Mouse (Mus musculus) MEL (cell line): ENCODE measurements around the gene Hbp1. TPM values are rescaled to one million over a fixed set of nuclear protein-coding genes. Genes with fewer than 3 reads are reported as not detected.
A peak's percentile ranks its signal among the peaks of the same experiment; 100 is the strongest.

Experiments
- DNase-seq: peaks from one replicate; pipeline ENCODE4 v3.0.0; 2011; ENCODE audit warnings: low read depth, low spot score
- H3K27ac ChIP-seq: 2 replicates; pipeline ENCODE4 v1.5.1; 2012; ENCODE audit warnings: low read depth, mild to moderate bottlenecking, control low read depth, low read length, moderate library complexity; ENCODE audit not compliant: control insufficient read depth
- H3K27me3 ChIP-seq, 2 experiments: fragments of 150-350 bp in 1 of 2; sonication (generic) in 1 of 2; 2 replicates each; pipeline ENCODE4 v1.6.1; 2012; ENCODE audit warnings: low read length in 2 of 2, mild to moderate bottlenecking in 2 of 2, improper control_type of control experiment in 1 of 2, moderate library complexity in 1 of 2; ENCODE audit not compliant: insufficient read depth in 2 of 2, control insufficient read depth in 1 of 2
- H3K36me3 ChIP-seq, 2 experiments: 2 replicates each; pipeline ENCODE4 v1.6.1; 2012 to 2014; ENCODE audit warnings: low read length in 2 of 2, improper control_type of control experiment in 1 of 2, inconsistent platforms in 1 of 2, mild to moderate bottlenecking in 1 of 2; ENCODE audit not compliant: insufficient read depth in 2 of 2, control insufficient read depth in 1 of 2
- H3K4me1 ChIP-seq, 2 experiments: fragments of 150-350 bp in 1 of 2; sonication (generic) in 1 of 2; 2 replicates each; pipeline ENCODE4 v1.6.1; 2012; ENCODE audit warnings: low read length in 2 of 2, improper control_type of control experiment in 1 of 2, mild to moderate bottlenecking in 1 of 2; ENCODE audit not compliant: insufficient read depth in 2 of 2, control insufficient read depth in 1 of 2
- H3K4me3 ChIP-seq, 2 experiments: fragments of 150-350 bp in 1 of 2; sonication (generic) in 1 of 2; 2 replicates each; pipeline ENCODE4 v1.5.1; 2012; ENCODE audit warnings: low read depth in 2 of 2, low read length in 2 of 2, mild to moderate bottlenecking in 2 of 2, moderate library complexity in 2 of 2, control low read depth in 1 of 2, improper control_type of control experiment in 1 of 2; ENCODE audit not compliant: control insufficient read depth in 1 of 2, insufficient read depth in 1 of 2
- H3K79me2 ChIP-seq: 2 replicates; pipeline ENCODE4 v1.6.1; 2012; ENCODE audit warnings: mild to moderate bottlenecking, low read length, moderate library complexity; ENCODE audit not compliant: control insufficient read depth, poor library complexity, insufficient read depth
- H3K9ac ChIP-seq: 2 replicates; pipeline ENCODE4 v1.6.1; 2012; ENCODE audit warnings: low read depth, mild to moderate bottlenecking, control low read depth, low read length, moderate library complexity; ENCODE audit not compliant: control insufficient read depth, poor library complexity, severe bottlenecking
- H3K9me3 ChIP-seq: fragments of 150-350 bp; sonication (generic); replicated peaks from 2 replicates; pipeline ENCODE4 v1.6.1; 2012; ENCODE audit warnings: mild to moderate bottlenecking, low read length, improper control_type of control experiment, moderate library complexity; ENCODE audit not compliant: insufficient read depth
- BHLHE40 ChIP-seq: IDR thresholded peaks from 2 replicates; pipeline ENCODE4 v1.6.1; 2012; ENCODE audit warnings: low read depth, mild to moderate bottlenecking, inconsistent platforms, low read length, improper control_type of control experiment, borderline replicate concordance
- CHD1 ChIP-seq: IDR thresholded peaks from 2 replicates; pipeline ENCODE4 v1.6.1; 2012; ENCODE audit warnings: low read depth, mild to moderate bottlenecking, inconsistent platforms, low read length, improper control_type of control experiment
- E2F4 ChIP-seq: IDR thresholded peaks from 2 replicates; pipeline ENCODE4 v1.6.1; 2011; ENCODE audit warnings: low read depth, low read length, improper control_type of control experiment, borderline replicate concordance
- EP300 ChIP-seq, 2 experiments: IDR thresholded peaks; 2 replicates each; pipeline ENCODE4 v1.6.1; 2011; ENCODE audit warnings: improper control_type of control experiment in 2 of 2, low read length in 2 of 2, low read depth in 1 of 2, mild to moderate bottlenecking in 1 of 2
- ETS1 ChIP-seq: IDR thresholded peaks from 2 replicates; pipeline ENCODE4 v1.6.1; 2012; ENCODE audit warnings: low read depth, mild to moderate bottlenecking, inconsistent platforms, low read length, improper control_type of control experiment, moderate library complexity
- GABPA ChIP-seq: IDR thresholded peaks from 2 replicates; pipeline ENCODE4 v1.6.1; 2012; ENCODE audit warnings: low read depth, mild to moderate bottlenecking, inconsistent platforms, low read length, improper control_type of control experiment, moderate library complexity
- GATA1 ChIP-seq: IDR thresholded peaks from 2 replicates; pipeline ENCODE4 v1.6.1; 2011; ENCODE audit warnings: low read depth, low read length, improper control_type of control experiment
- MAFK ChIP-seq: IDR thresholded peaks from 2 replicates; pipeline ENCODE4 v1.6.1; 2011; ENCODE audit warnings: low read depth, mild to moderate bottlenecking, low read length, improper control_type of control experiment, borderline replicate concordance
- MYC ChIP-seq: IDR thresholded peaks from 2 replicates; pipeline ENCODE4 v1.6.1; 2011; ENCODE audit warnings: low read depth, mild to moderate bottlenecking, low read length, improper control_type of control experiment, moderate library complexity
- POLR2A ChIP-seq, 2 experiments: IDR thresholded peaks; 2 replicates each; pipeline ENCODE4 v1.6.1; 2011 to 2012; ENCODE audit warnings: low read length in 2 of 2, mild to moderate bottlenecking in 2 of 2, control low read depth in 1 of 2, improper control_type of control experiment in 1 of 2, low read depth in 1 of 2, moderate library complexity in 1 of 2; ENCODE audit not compliant: control insufficient read depth in 1 of 2, insufficient read depth in 1 of 2, poor library complexity in 1 of 2
- POLR2AphosphoS2 ChIP-seq: IDR thresholded peaks from 2 replicates; pipeline ENCODE4 v1.6.1; 2011; ENCODE audit warnings: low read length, improper control_type of control experiment
- POLR2AphosphoS5 ChIP-seq: IDR thresholded peaks from 2 replicates; pipeline ENCODE4 v1.6.1; 2012; ENCODE audit warnings: low read depth, borderline replicate concordance, mild to moderate bottlenecking, inconsistent platforms, low read length, moderate library complexity, mixed read lengths
- RCOR1 ChIP-seq: IDR thresholded peaks from 2 replicates; pipeline ENCODE4 v1.6.1; 2012; ENCODE audit warnings: low read depth, mild to moderate bottlenecking, inconsistent platforms, low read length, improper control_type of control experiment
- SIN3A ChIP-seq: IDR thresholded peaks from 2 replicates; pipeline ENCODE4 v1.6.1; 2012; ENCODE audit warnings: low read length, improper control_type of control experiment, inconsistent platforms
- SMC3 ChIP-seq: IDR thresholded peaks from 2 replicates; pipeline ENCODE4 v1.6.1; 2011; ENCODE audit warnings: low read depth, low read length, improper control_type of control experiment
- TBP ChIP-seq: IDR thresholded peaks from 2 replicates; pipeline ENCODE4 v1.8.0; 2011; ENCODE audit warnings: low read depth, low read length, improper control_type of control experiment
- TCF12 ChIP-seq: IDR thresholded peaks from 2 replicates; pipeline ENCODE4 v1.6.1; 2014; ENCODE audit warnings: low read depth, mild to moderate bottlenecking, inconsistent platforms, low read length, improper control_type of control experiment, moderate library complexity
- USF1 ChIP-seq: IDR thresholded peaks from 2 replicates; pipeline ENCODE4 v1.6.1; 2014; ENCODE audit warnings: low read depth, mild to moderate bottlenecking, inconsistent platforms, low read length, improper control_type of control experiment, moderate library complexity
- USF2 ChIP-seq, 2 experiments: IDR thresholded peaks; 2 replicates each; pipeline ENCODE4 v1.6.1; 2011 to 2012; ENCODE audit warnings: improper control_type of control experiment in 2 of 2, low read length in 2 of 2, borderline replicate concordance in 1 of 2, inconsistent platforms in 1 of 2, low read depth in 1 of 2, mild to moderate bottlenecking in 1 of 2; ENCODE audit not compliant: insufficient read depth in 1 of 2
- ZMIZ1 ChIP-seq: IDR thresholded peaks from 2 replicates; pipeline ENCODE4 v1.6.1; 2012; ENCODE audit warnings: low read depth, mild to moderate bottlenecking, inconsistent platforms, low read length, improper control_type of control experiment, moderate library complexity
- polyA plus RNA-seq, 2 experiments: library from polyadenylated mRNA; stranded (reverse) in 1 of 2; unstranded in 1 of 2; fragments of >175 nt in 1 of 2; fragments of >200 nt in 1 of 2; gene quantifications; 2 replicates each; pipeline versions ENCODE4 v1.2.1 to v1.2.4; 2012; ENCODE audit warnings: low replicate concordance in 2 of 2, low read depth in 1 of 2; ENCODE audit not compliant: insufficient read length in 2 of 2, insufficient read depth in 1 of 2, missing spikeins in 1 of 2
- total RNA-seq: library from RNA; depleted of rRNA; stranded (reverse); fragments of 300-350 nt; gene quantifications from 2 replicates; pipeline ENCODE4 v1.2.3, GENCODE M21; 2012

Gene Hbp1
- total and polyA plus RNA-seq, 3 experiments, result 4.3 to 8.8 TPM; not detected in 1

DNA sequence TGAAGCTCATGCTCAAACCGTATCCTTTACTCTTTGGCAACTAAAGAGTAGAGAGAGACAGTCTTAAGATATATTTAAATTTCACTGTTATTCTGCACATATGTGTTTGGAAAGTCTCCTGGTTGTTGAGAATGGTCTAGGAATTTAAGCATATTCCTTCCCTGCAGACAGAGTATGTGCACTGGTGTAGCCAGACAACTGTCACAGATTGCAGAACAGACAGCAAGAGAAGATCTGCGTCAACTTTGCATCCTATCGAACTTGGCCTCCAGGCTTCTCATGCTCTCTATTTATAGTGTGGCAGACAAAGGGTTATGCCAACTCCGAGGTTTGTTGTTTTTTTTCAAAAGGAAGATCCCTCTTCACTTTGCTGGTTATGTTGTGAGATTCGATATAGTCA is 48.4 kb upstream of the Hbp1 start:
- Histone ChIP-seq H3K79me2 (no peaks in the 10 kb centered on the region), H3K4me1 (peaks cover 17 to 42% of the 10 kb centered on the region in 2 experiments), H3K36me3 (peaks cover 0 to 56% of the 10 kb centered on the region in 2 experiments; a peak in 2 of 4 replicates), H3K9ac (no peak overlapping the region), H3K9me3 (no peaks in the 10 kb centered on the region), H3K27me3 (no peaks in the 10 kb centered on the region), H3K4me3 (no peak overlapping the region), H3K27ac (no peak overlapping the region)
- DNase-seq, result no peak
- no peak for TF ChIP-seq TBP
- no peak for TF ChIP-seq BHLHE40
- no peak for TF ChIP-seq EP300 (IDR thresholded peaks at IDR 0.05; ENCODE audit: low read depth in 1 of 2, low read length in 2 of 2)
- no peak for TF ChIP-seq SIN3A
- no peak for TF ChIP-seq CHD1

DNA sequence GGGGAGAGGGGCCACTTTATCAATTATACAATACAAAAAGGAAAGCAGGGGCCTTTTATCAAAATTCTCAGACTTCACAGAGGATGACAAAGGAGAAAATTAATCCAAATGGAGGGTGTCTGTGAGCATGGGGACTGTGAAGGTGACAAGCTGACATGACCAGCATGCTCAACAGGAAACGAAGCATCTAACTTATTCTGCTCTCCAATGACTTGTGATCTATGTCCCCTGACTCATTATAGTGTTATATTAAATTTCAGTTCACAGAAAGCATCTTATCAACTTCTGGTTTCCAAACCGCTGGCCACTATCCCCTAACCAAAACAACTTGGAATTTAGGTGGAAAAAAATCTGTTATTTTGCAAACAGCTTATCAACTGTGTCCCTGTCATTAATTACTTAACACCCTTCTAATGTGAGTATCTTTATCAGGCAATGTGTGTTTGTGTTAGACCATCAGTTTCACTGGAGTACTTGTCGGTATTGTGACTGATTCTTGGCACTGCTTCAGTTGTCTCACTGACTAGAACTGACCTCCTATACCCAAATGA is 47.1 kb upstream of the Hbp1 start:
- no peaks in the 10 kb centered on the region for H3K79me2 ChIP-seq
- H3K9ac ChIP-seq, result peak overlapping the region; percentile 8; the same call in 1 of the 2 replicates
- DNase-seq, result peak; percentile 67
- no peak for TF ChIP-seq BHLHE40
- no peak for TF ChIP-seq TBP
- TF ChIP-seq SMC3, result no peak
- no peak for TF ChIP-seq POLR2AphosphoS5
- TF ChIP-seq TCF12, result 0 out of 2 replicates have a peak, but pooled peaks have one; percentile 22
- peak; percentile 49; the same call in 1 of the 2 replicates for TF ChIP-seq GATA1
- no peak for TF ChIP-seq GABPA
- no peak for TF ChIP-seq USF1
- TF ChIP-seq ZMIZ1, result no peak
- TF ChIP-seq POLR2AphosphoS2, result no peak
- no peak for TF ChIP-seq ETS1
- TF ChIP-seq MYC, result 0 out of 2 replicates have a peak, but pooled peaks have one; percentile 17
- peak; percentile 66; the same call in 1 of the 2 replicates for TF ChIP-seq RCOR1
- no peak for TF ChIP-seq E2F4
- no peak for TF ChIP-seq MAFK
- TF ChIP-seq EP300 (IDR thresholded peaks at IDR 0.05; ENCODE audit: low read depth in 1 of 2, low read length in 2 of 2), result peak; percentile 54 to 68; a peak in 2 of 4 replicates
- no peak for TF ChIP-seq POLR2A (IDR thresholded peaks at IDR 0.05; ENCODE audit: control insufficient read depth in 1 of 2, insufficient read depth in 1 of 2, low read depth in 1 of 2, low read length in 2 of 2, poor library complexity in 1 of 2)
- no peak for TF ChIP-seq USF2 (IDR thresholded peaks at IDR 0.05; ENCODE audit: borderline replicate concordance in 1 of 2, insufficient read depth in 1 of 2, low read depth in 1 of 2, low read length in 2 of 2)
- H3K4me3 ChIP-seq, result no peak overlapping the region
- peak overlapping the region; percentile 77 for H3K27ac ChIP-seq
- H3K4me1 ChIP-seq, result peaks cover 17 to 42% of the 10 kb centered on the region in 2 experiments
- no peaks in the 10 kb centered on the region for H3K9me3 ChIP-seq
- peaks cover 0 to 56% of the 10 kb centered on the region in 2 experiments; a peak in 2 of 4 replicates for H3K36me3 ChIP-seq
- H3K27me3 ChIP-seq, result no peaks in the 10 kb centered on the region
